Mouse (Mus musculus) adrenal gland, postnatal 10 days (tissue): ENCODE measurements at regions not wholly inside any gene's neighbourhood (a gene's known extent, or its start where the extent isn't known, plus 50 kb on each side); places are given as distances from the start of the nearest gene placed in this dataset.

Source experiments
- DNase-seq: peaks from one replicate; pipeline ENCODE4 v3.0.0; 2021; ENCODE audit warnings: mixed read lengths

DNA sequence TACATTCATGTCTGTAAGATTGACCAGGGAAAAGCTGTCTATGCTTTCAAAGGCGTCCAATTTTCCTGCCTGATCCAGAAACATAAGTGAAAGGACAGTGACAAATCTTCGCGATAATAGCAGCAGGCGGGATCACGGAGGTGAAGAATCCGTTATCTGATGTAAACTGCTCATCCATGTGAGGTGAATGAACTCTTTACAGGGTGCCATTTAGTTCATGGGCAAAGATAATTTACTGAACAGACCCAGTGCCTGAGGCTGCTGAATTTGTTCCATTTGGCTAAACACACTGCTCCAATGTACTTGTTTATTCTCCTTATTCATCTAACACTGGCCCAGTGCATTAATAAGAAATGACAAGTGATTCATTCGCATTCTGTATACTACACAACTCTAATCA lies 3534.3 kb upstream of the Lrrc6 start:
- DNase-seq, result peak; percentile 1

DNA sequence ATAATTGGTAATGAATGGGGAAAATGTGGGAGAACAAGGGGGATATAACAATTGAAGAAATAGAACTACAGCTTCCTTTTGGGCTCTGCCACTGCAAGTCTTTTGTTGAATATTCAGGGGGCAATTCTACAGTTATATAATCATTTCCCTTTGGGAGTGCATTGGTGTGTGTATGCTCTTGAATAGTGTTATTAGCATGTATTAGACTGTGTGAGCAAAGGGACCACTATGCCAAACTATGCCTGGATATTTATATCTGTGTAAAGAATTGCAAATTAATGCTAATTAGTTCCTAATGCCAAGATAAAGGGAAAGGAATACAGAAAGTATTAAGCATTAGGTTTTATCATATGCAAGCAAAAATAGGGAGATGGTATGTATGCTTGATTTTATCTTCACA lies 3528.8 kb upstream of the Lrrc6 start:
- no peak for DNase-seq

DNA sequence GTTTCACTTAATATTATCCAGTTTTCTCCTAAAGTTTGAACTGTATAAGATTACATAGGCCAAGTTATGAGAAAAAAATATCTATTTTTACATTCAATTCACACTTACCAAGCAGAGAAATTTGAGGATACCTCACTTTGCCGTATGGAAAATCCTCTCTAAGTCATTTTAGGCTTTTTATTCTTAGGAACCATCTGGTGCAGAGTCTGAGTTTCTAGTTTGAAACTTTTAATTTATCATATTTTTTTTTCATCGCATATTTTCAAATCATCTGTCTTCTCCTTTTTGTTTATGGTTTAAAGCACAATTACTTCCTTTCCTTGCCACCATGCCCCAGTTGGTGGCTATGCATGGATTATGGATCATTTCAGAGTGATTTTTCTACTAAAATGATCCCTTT lies 3512.1 kb upstream of the Lrrc6 start:
- DNase-seq, result no peak
